Mouse (Mus musculus) forelimb bud, embryonic 11.5 days (tissue): ENCODE measurements around the gene LTO1.
"Not testable (repeated sequence)": the region's sequence is repeated elsewhere in the genome, so short reads cannot be mapped to it uniquely, and the experiment has no call there.

Source experiments
- DNase-seq: peaks from one replicate; pipeline ENCODE4 v3.0.0-alpha.2; 2012; ENCODE audit warnings: low read depth, low spot score

LTO1 gene

GRCm38 (mm10) chr7:144914948-144915750 lies at the start of gene LTO1:
TSS of gene LTO1 (plus strand) at chr7:144915100.
- DNase-seq, result peak; percentile 92

GRCm38 (mm10) chr7:144867161-144867560 lies 47.7 kb upstream of the LTO1 start:
- no peak for DNase-seq

- no peak for DNase-seq
These were observed 47.3 kb upstream of the LTO1 start for GRCm38 (mm10) chr7:144867602-144868001.

GRCm38 (mm10) chr7:144872420-144872819 lies 42.5 kb upstream of the LTO1 start:
- no peak for DNase-seq

- DNase-seq, result no peak
These were observed 41.7 kb upstream of the LTO1 start for GRCm38 (mm10) chr7:144873160-144873559.

- DNase-seq, result no peak
These were observed 40.7 kb upstream of the LTO1 start for GRCm38 (mm10) chr7:144874226-144874625.

- no peak for DNase-seq
These were observed 36.5 kb upstream of the LTO1 start for GRCm38 (mm10) chr7:144878401-144878800.

GRCm38 (mm10) chr7:144883106-144883505 lies 31.8 kb upstream of the LTO1 start:
- DNase-seq, result peak; percentile 57

GRCm38 (mm10) chr7:144887672-144888071 lies 27.2 kb upstream of the LTO1 start:
- DNase-seq, result no peak

- no peak for DNase-seq
These were observed 26.2 kb upstream of the LTO1 start for GRCm38 (mm10) chr7:144888564-144889299.

GRCm38 (mm10) chr7:144890661-144891060 lies 24.2 kb upstream of the LTO1 start:
- DNase-seq, result not testable (repeated sequence)

GRCm38 (mm10) chr7:144891863-144892262 lies 23.0 kb upstream of the LTO1 start:
- DNase-seq, result no peak

GRCm38 (mm10) chr7:144892322-144892721 lies 22.6 kb upstream of the LTO1 start:
- DNase-seq, result no peak

GRCm38 (mm10) chr7:144894191-144894590 lies 20.7 kb upstream of the LTO1 start:
- DNase-seq, result peak; percentile 59

GRCm38 (mm10) chr7:144894706-144895105 lies 20.2 kb upstream of the LTO1 start:
- no peak for DNase-seq

- peak; percentile 81 for DNase-seq
These were observed 19.4 kb upstream of the LTO1 start for GRCm38 (mm10) chr7:144895305-144896111.

- no peak for DNase-seq
These were observed 18.3 kb upstream of the LTO1 start, which contains the start of gene Fgf15 for GRCm38 (mm10) chr7:144896294-144897218. TSS of gene Fgf15 (plus strand) at chr7:144896531.

GRCm38 (mm10) chr7:144898506-144898905 lies 16.4 kb upstream of the LTO1 start:
- no peak for DNase-seq

- not testable (repeated sequence) for DNase-seq
These were observed 9.4 kb upstream of the LTO1 start for GRCm38 (mm10) chr7:144905514-144905913.

- DNase-seq, result peak; percentile 80
These were observed 8.0 kb upstream of the LTO1 start for GRCm38 (mm10) chr7:144906708-144907397.
